In the genomic region with DNA sequence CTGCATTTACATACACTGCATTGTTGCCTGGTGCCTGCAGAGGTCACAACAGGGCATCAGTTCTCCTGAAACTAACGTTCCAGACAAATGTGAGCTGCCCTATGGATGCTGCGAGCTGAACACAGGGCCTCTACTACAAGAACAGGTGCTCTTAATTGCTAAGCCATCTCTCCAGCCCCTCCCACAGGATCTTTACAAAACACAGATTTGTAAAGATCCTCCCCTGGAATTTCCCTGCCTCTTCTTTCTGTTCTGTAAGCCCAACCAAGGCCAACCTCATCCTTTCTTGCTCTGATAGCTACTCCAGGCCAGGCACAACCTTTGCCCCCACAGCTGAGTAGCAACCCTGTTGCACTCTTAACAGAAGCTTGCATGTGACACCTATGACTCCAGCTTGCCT, we compare ENCODE assay signal across 16 mouse cellular contexts. TPM values are rescaled to one million over a fixed set of nuclear protein-coding genes. Genes with fewer than 3 reads are reported as not detected.
"Had no signal": no experiment of that assay in that cellular context is flagged by ENCODE, and none has a peak within 500 bp of the region (broad histone marks: within the 10 kb centered on the region; RNA-seq: fewer than 3 reads in every experiment).

No protein-coding gene starts in this region.

- H3K9me3 ChIP-seq: liver, embryonic 13.5 days; stomach, embryonic 15.5 days had no signal

- H3K9ac ChIP-seq: liver, embryonic 13.5 days; stomach, embryonic 15.5 days had no signal

- H3K4me3 ChIP-seq: layer of hippocampus, adult 2 months; left cerebral cortex, adult 2 months; liver, embryonic 13.5 days; stomach, embryonic 15.5 days had no signal

- H3K27ac ChIP-seq: layer of hippocampus, adult 2 months; left cerebral cortex, adult 2 months; liver, embryonic 13.5 days; stomach, embryonic 15.5 days had no signal

- H3K36me3 ChIP-seq: liver, embryonic 13.5 days; stomach, embryonic 15.5 days had no signal

- DNase-seq: kidney, adult 8-10 months; kidney, postnatal 10 days; layer of hippocampus, adult 9-11 months; layer of hippocampus, postnatal 36 days; liver, embryonic 13.5 days; lung, adult 2 months; lung, postnatal 14 days; lung, postnatal 4 days; right cerebral cortex, postnatal 14 days; right cerebral cortex, postnatal 4 days; thymus, postnatal 25 days had no signal

- H3K27me3 ChIP-seq: stomach, embryonic 15.5 days had no signal

- H3K4me2 ChIP-seq: liver, embryonic 13.5 days had no signal

RNA-seq across cellular contexts. Expression of a gene that starts 1.7 kb away (rescaled TPM):
- total RNA-seq: megakaryocyte progenitor cell, adult 5-6 weeks; megakaryocyte-erythroid progenitor cell, adult 5-6 weeks had no signal
